Mouse (Mus musculus) myocyte (in vitro differentiated cells): Measurements from ENCODE around the gene Ccdc82.

Experiments used
- E2F4 ChIP-seq: IDR thresholded peaks from one replicate; pipeline ENCODE4 v1.6.1; 2011; ENCODE audit warnings: mild to moderate bottlenecking, control low read depth, moderate library complexity; ENCODE audit not compliant: insufficient read depth
- POLR2A ChIP-seq: IDR thresholded peaks from one replicate; pipeline ENCODE4 v1.6.1; 2011; ENCODE audit warnings: low read depth, mild to moderate bottlenecking, control low read depth, moderate library complexity; ENCODE audit not compliant: insufficient read length
- TCF12 ChIP-seq: IDR thresholded peaks from one replicate; pipeline ENCODE4 v1.6.1; 2011; ENCODE audit warnings: mild to moderate bottlenecking, control low read depth; ENCODE audit not compliant: poor library complexity, insufficient read depth, severe bottlenecking

DNA sequence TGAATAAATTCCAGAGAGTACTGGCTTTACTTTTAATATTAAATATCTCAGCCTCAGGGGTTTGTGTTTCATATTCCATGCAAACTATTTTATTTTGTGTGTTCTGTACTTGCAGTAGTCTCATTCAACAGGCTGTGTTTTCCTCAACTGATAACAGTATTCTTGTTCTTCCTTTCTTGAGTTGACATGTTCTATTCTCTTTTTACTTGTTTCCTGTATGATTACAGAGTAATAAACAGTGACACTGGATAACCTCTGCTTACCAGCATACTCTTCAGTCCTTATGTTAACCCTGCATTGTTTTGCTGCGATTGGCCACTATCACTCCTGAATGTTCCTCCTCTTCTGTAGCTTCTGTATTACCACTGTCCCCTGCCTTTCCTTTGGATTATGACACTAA is 10.0 kb downstream of the Ccdc82 start:
- TF ChIP-seq TCF12, result no peak
- TF ChIP-seq POLR2A, result no peak
- no peak for TF ChIP-seq E2F4
